Mouse (Mus musculus) gastrocnemius, adult 2 months (tissue): Measurements from ENCODE around the gene BC017158. TPM values are rescaled to one million over a fixed set of nuclear protein-coding genes. Genes with fewer than 3 reads are reported as not detected.

ENCODE experiments used
- DNase-seq: peaks from one replicate; pipeline ENCODE4 v3.0.0; 2022
- H3K27ac ChIP-seq: fragments of 200-600 bp; 2 replicates; pipeline ENCODE4 v1.8.1; 2022; ENCODE audit warnings: mild to moderate bottlenecking
- H3K4me3 ChIP-seq: fragments of 200-600 bp; 2 replicates; pipeline ENCODE4 v1.8.1; 2022; ENCODE audit warnings: mild to moderate bottlenecking, moderate library complexity
- CTCF ChIP-seq: fragments of 200-600 bp; IDR thresholded peaks from 2 replicates; pipeline ENCODE4 v1.8.1; 2022; ENCODE audit warnings: antibody characterized with exemption, mild to moderate bottlenecking, moderate library complexity
- intact Hi-C: fragments of 180-260 bp; cut with DNase I; formaldehyde crosslinking; loops from one replicate; pipeline ENCODE4 v1.15.1; 2025
- total RNA-seq, 2 experiments: library from RNA; stranded (reverse); gene quantifications; 2 replicates each; pipeline ENCODE4 v1.2.3; 2021

Gene BC017158
- total RNA-seq, 2 experiments from 2014 or later = 2.3 to 3.7 TPM

DNA sequence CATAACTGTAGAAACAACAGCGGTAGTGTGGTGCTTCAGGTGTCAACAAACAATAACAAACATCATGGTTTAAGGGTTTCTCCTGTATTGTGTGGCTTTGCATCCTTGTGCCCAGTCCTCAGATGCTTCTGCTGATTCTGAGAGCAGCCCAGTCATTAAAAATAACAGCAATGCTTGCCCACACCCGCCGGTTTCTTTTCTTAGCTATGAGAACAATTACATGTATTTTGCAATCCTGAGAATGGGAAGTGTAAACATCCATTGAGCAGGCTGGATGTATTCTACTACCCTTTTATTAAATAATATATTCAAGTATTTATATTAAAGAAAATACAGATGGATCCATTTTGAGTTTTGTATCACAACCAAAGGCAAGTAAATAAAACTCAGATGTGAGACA lies 4.2 kb upstream of the BC017158 start:
- Histone ChIP-seq H3K27ac (no peak overlapping the region), H3K4me3 (no peak overlapping the region)
- intact Hi-C loops = no loop called here
- no peak for TF ChIP-seq CTCF
- DNase-seq = no peak

DNA sequence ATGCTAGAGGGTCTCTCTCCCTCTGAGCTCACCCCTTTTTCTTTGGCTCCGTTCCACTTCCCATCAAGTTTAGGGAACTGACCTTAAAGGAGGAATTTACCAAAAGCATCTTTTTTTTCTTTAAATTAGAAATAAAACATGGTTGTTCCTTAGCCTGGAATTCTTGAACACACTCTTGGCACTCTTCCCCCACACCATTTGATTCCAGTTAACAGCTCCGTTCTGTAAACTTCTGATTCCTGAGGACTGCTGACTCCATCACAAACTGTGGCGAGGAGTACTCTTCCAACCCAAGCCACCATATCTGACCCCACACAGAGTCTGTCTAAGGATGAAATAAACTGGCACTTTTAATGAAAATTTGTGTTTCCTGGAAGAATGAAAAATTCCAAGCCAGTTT lies 3.0 kb upstream of the BC017158 start:
- no peak for DNase-seq

DNA sequence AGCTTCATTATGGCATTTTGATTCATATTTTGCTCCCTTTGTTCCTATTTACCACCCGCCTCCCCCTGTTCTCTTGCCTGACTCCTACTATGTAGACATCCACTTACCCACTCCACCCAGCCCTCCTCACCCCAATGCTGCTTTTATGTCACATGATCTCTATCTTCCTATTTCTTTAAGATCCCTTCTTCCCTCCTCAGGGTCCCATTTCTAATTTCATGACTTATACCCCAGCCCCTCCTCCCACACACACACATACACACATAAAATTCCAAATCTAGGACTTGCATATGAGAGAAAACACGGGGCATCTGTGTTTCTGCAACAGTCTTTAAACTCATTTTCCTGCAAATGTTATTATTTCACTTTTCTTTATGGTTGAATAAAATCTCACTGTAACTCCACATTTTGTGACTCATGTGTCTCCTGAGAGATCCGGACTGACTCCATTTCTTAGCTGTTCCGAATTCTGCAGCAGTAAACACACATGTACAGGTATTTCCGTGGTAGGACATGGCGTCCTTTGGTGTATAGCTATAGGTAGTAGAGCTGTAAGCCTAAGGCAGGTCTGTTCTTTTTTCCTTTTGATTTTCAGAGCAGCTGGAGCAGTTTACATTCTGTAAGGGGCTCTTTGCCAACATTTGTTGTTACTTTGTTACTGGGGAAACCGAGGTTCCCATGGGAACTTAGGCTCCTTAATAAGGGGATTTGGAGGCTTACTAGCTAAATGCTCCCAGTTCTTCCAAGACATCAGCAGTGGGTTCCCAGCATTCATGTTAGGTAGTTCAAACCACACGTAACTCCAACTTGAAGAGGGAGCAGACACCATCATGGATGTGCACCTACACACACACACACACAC lies 742 bp upstream of the BC017158 start:
- Histone ChIP-seq H3K4me3 (peak overlapping the region; percentile 93), H3K27ac (peak overlapping the region; percentile 83)
- intact Hi-C loops = loop anchor here (5.0 kb wide), 1 partner anchor 51 kb away; the partner anchor contains the start of gene Tgfb1i1
- TF ChIP-seq CTCF = no peak
- no peak for DNase-seq

More for the DNA sequence above, 3.0 kb upstream of the BC017158 start:
- no peak overlapping the region for H3K4me3 ChIP-seq
- intact Hi-C loops = no loop called here
- no peak overlapping the region for H3K27ac ChIP-seq
- TF ChIP-seq CTCF = no peak

DNA sequence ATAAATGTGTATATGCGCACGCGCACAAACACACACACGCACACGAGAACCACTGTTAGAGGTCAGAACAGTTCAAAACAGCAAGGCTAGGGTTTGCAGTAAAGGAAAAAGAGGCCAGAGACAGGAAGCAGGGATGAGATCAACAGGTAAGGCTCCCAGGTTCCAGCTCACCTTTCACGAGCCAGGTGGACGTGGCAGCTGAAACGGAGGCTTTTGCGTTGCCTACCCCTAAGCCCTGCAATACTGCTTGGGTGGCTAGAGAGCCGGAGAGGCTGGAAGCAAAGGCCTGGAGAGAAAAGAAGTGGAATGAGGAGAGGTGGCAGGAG lies 716 bp downstream of the BC017158 start:
- peak overlapping the region; percentile 83 for H3K27ac ChIP-seq
- peak overlapping the region; percentile 93 for H3K4me3 ChIP-seq
- intact Hi-C loops = loop anchor here (5.0 kb wide), 1 partner anchor 50 kb away; the partner anchor contains the start of gene Tgfb1i1
- no peak for TF ChIP-seq CTCF
- no peak for DNase-seq

DNA sequence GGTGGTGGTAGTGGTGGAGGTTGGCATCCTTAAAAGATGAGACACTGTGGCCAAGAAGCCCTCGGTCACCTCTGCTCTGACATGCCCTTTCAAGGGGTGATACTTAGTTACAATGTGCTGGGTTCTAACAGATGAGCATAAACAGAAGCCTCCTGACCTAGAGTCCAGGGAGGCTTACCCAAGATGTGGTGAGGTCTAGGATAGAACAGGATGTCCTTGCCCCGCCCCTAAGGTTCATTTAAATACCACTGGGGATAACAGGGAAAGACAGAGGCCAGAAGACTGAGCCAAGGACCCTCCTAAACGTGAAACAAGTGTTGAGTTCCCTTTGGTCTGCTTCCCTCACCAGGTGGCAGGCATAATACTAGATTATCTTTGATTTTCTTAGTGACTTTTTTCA lies 1.5 kb downstream of the BC017158 start:
- no peak for TF ChIP-seq CTCF
- Histone ChIP-seq H3K27ac (no peak overlapping the region), H3K4me3 (no peak overlapping the region)
- DNase-seq = no peak
- intact Hi-C loops = loop anchor here (5.0 kb wide), 1 partner anchor 49 kb away; the partner anchor contains the start of gene Tgfb1i1

DNA sequence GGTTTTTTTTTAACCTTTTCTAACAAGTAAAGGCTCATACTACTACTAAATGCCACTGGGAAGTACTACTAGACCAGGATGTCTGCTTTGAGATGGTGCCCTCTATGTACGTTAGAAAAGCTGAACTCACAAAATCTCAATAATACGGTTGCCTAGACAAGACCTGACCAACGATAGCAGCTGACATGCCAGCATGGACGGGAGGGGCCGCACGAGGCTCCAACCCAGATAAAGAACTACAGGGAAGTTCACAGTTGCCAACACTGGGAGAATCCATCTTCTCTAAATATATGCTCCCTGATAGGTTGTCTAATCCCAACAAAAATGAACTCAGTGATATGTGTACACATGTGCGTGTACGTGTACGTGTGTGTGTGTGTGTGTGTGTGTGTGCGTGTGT lies 3.2 kb downstream of the BC017158 start:
- TF ChIP-seq CTCF = no peak
- no peak overlapping the region for H3K4me3 ChIP-seq
- no peak for DNase-seq
- H3K27ac ChIP-seq = no peak overlapping the region
- intact Hi-C loops = loop anchor here (5.0 kb wide), 1 partner anchor 47 kb away; the partner anchor contains the start of gene Tgfb1i1

DNA sequence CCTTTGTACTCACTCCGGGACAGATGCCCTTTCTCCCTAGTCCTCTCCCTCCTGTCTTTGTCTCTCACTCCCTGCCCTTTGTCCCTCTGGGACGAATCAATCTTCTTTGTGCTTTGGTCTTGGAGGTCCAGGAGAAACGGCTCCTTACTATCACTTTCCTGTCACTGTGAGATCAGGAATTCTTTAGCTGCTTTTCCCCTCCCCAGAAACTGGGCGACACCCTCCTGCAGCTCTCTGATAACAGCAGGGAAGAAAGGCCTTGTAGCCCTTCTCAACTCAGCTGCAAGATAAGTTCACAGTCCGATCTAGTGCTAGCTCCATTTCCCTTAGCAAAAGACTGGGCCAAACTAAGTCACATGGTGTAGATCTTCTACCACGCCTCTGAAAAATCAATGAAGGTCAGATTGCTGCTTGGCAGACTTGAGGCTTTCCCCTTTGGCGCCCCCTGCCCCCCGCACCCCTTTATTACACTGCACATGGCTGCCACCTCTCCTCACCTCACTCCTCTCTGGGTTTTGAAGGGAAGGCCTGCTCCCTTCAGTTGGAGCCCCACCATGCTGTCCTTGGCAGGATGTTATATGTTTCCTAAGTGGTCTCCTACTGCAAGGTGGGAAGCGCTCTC lies 8.9 kb downstream of the BC017158 start:
- TF ChIP-seq CTCF = peak; percentile 26; the same call in 1 of the 2 replicates
- 0 out of 2 replicates have a peak overlapping the region, but pooled peaks have one; percentile 4 for H3K27ac ChIP-seq
- DNase-seq = no peak
- intact Hi-C loops = no loop called here
- H3K4me3 ChIP-seq = no peak overlapping the region

DNA sequence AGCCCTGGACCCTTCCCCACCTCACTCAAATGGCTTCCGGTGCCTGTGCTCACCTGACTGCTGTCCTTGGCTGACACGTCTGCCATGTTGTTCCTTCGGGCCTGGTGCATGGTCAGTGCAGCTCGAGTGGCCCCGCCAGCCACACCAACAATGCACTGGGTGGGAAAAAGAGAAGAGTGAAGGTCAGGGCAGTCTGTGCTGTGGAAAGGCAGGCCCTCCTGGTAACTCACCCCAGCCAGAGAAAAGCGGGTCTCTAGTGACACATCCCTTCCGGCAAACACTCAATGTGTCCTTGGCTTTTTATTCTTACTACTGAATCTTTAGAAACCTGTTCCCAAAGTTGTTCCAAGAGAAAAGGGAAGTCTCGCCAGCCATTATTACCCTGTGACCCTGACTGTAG lies 12.9 kb downstream of the BC017158 start:
- intact Hi-C loops = no loop called here
- Histone ChIP-seq H3K27ac (no peak overlapping the region), H3K4me3 (no peak overlapping the region)
- TF ChIP-seq CTCF = no peak
- DNase-seq = no peak

DNA sequence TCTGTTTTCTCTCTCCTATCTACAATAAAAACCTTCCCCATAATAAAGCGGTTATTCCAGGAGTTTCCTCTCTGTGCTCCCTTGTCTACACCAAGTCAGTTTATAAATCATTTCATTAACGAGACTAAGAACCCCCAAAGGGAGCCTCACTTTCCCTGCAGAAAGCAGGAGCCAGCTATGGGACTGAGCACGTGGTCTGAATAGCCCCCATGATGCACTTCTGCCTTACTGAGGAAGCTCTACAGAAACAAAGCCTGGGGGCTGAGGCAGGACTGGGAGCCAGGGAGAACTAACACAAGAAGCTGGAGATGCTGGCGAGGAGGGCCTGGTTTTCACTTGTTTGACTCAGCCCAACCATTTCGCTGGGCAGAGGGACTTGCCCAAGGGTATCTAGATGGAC lies 13.9 kb downstream of the BC017158 start:
- TF ChIP-seq CTCF = no peak
- intact Hi-C loops = no loop called here
- Histone ChIP-seq H3K27ac (no peak overlapping the region), H3K4me3 (no peak overlapping the region)
- DNase-seq = no peak

DNA sequence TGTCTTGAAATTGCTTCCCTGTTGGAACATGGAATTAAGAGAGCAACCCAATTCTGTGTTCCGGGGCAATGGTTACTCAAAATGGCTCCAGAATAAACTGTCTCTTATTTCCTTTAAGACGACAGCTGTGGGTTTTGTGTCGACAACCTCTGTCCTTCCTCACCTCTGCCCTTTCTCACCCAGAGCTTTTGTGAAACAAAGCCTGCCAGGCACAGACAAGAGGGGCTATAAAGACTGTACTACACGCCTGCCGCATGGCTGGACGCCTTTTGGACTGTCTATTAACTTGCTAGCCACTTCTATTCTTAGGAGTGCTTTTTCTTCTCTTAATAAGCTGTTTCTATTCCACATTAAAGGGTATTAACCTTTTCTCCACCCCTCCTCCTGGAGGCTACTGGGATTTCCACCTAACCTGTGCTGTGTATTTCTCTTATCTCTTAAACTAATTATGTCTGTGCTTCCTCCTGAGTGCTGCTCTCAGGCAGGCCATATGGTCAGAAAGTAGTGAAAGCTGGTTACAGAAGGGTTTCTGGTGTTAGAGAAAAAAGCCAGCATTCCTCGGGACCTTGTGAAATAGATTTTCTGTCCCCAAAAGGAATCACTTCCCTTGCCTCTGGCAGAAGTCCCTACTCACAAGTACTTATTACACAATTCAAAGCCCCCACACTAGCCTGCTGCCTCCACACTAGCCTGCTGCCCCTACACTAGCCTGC lies 15.3 kb downstream of the BC017158 start:
- no peak for DNase-seq
- intact Hi-C loops = no loop called here
- H3K27ac ChIP-seq = no peak overlapping the region
- H3K4me3 ChIP-seq = no peak overlapping the region
- no peak for TF ChIP-seq CTCF

DNA sequence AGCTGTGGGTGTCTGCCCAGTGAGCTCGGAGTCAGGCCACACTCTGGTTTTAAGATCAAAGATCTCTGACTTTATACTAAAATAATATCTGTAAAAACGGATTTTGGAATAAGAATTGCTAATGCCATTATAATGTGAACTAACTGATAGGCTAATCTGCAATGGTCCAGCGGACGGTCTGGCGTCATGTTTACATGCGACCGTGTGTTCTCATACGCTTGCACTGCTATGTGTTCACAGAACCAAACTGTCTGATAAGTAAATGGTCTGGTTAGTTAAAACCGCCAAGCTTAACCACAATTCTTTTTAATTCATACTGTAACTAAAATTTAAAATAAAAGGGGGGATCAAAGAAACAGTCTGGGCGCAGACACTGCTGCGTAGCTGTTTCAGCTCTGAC lies 16.2 kb downstream of the BC017158 start:
- Histone ChIP-seq H3K4me3 (no peak overlapping the region), H3K27ac (no peak overlapping the region)

DNA sequence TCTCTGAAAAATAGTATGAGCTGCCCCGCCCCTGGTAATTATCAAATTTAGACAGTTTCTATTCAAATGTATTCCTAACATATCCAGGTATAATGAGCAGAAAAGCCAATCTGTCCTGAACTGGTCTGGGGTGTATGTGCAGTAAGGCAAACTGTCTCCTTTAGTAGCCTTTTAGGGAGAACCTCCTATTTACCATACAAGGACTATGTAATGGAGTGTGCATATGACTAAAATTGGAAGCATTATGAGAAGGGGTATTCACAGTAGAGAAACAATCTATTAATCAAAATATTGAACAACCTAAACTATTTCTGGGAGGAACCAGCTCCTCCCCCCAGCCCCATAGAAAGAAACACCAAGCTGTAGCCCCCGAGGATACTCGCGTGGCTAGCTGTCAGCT lies 18.2 kb downstream of the BC017158 start:
- intact Hi-C loops = no loop called here
- no peak for TF ChIP-seq CTCF
- no peak overlapping the region for H3K4me3 ChIP-seq
- no peak overlapping the region for H3K27ac ChIP-seq
- DNase-seq = no peak

More for the DNA sequence above, 16.2 kb downstream of the BC017158 start:
- DNase-seq = no peak
- intact Hi-C loops = no loop called here
- TF ChIP-seq CTCF = no peak

DNA sequence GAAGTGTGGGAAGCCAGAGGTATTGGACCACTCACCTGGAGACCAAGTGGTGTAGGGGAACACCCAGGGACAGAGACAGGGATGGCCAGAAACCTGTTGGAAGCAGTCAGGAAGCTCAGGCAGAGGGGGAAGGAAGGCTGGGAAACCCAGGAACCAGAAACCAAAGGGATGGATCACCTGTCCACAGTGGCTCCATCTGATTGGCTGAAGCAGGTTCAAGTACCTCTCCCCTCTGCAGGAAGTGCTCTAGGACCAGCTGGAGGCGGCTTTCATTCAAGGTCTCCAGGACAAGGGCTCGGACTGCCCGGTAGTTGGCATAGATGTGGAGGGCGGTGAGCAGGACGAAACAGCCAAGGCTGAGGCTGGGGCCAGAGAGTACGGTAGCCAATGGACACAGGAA lies 21.9 kb downstream of the BC017158 start:
- intact Hi-C loops = no loop called here
- peak overlapping the region; percentile 31 for H3K27ac ChIP-seq
- no peak for TF ChIP-seq CTCF
- DNase-seq = no peak
- H3K4me3 ChIP-seq = no peak overlapping the region
